Mouse (Mus musculus): ENCODE data around the gene Klf6. TPM values are rescaled to one million over a fixed set of nuclear protein-coding genes. Genes with fewer than 3 reads are reported as not detected.
A peak's percentile ranks its signal among the peaks of the same experiment; 100 is the strongest.

Klf6 gene
- 14.2 and 32.9 TPM in 2 replicates for polyA plus RNA-seq (2011; ENCODE audit: insufficient read depth, insufficient read length, low replicate concordance, missing spikeins)

DNA sequence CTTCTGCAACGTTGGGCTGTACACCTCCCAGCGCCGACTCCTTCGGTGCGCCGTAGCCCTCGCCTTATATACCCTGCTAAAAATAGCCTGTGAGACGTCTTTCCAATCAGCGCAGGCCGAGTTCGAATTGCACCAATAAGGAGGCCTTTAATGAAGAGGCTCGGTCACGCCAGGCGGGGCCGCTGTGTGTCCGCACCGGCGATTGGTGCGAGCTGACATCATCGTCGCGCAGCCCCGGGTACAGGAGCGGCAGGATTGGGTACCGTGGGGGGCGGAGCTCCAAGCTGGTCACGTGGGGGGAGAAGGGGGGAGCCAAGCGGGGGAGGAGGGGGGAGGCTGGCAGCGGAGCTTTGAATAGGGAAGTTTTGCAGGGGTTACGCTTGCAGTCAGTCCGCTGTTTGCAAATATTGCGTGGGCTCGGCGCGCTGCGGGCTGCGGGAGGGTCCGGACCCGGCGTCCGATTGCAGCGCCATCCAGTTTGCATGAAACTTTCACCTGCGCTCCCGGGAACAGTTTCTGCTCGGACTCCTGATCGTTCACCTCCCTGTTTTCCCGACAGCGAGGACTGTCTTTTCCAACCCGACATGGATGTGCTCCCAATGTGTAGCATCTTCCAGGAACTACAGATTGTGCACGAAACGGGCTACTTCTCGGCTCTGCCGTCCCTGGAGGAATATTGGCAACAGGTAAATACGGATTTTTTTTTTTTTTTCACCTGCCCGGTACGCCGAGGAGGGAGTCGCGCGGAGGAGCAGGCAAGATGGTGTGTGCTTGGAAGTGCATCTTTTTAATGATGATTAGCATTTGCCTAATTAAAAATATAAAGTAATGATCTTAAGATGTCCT lies at the start of gene Klf6:
Gene Klf6, plus strand, starts transcription at position 326 of the 846 bp plus-strand sequence.
- TF ChIP-seq CTCF (IDR thresholded peaks at IDR 0.05; ENCODE audit: control insufficient read depth, insufficient read depth, low read length) = no peak
- peak; percentile 100 for TF ChIP-seq POLR2A (IDR thresholded peaks at IDR 0.05; ENCODE audit: borderline replicate concordance, control insufficient read depth, low read depth, low read length)
- H3K4me3 ChIP-seq (replicated peaks; ENCODE audit: control insufficient read depth, low read depth, low read length) = peak within 1 kb of the TSS; percentile 92
- peaks cover 4% of the 10 kb centered on the region; the same call in 1 of the 2 replicates for H3K4me1 ChIP-seq (ENCODE audit: control insufficient read depth, insufficient read depth, low read length)
- H3K27ac ChIP-seq (ENCODE audit: control insufficient read depth, insufficient read depth, low read depth, low read length, poor library complexity) = peak within 1 kb of the TSS; percentile 99
- WGBS = under 1% methylated on average over 59 of the region's 60 CpGs

- TF ChIP-seq POLR2A (IDR thresholded peaks at IDR 0.05; ENCODE audit: borderline replicate concordance, control insufficient read depth, low read depth, low read length) (no peak), CTCF (IDR thresholded peaks at IDR 0.05; ENCODE audit: control insufficient read depth, insufficient read depth, low read length) (no peak)
- 87% methylated on average over 9 of the region's 9 CpGs for WGBS
- H3K4me1 ChIP-seq (ENCODE audit: control insufficient read depth, insufficient read depth, low read length) = no peaks in the 10 kb centered on the region; the same call in 1 of the 2 replicates
These were observed 47.8 kb upstream of the Klf6 start for GRCm38 (mm10) chr13:5813433-5813832.

GRCm38 (mm10) chr13:5817250-5817649 lies 44.0 kb upstream of the Klf6 start:
- Histone ChIP-seq H3K4me1 (ENCODE audit: control insufficient read depth, insufficient read depth, low read length) (no peaks in the 10 kb centered on the region; the same call in 1 of the 2 replicates), H3K4me3 (replicated peaks; ENCODE audit: control insufficient read depth, low read depth, low read length) (no peak overlapping the region), H3K27ac (ENCODE audit: control insufficient read depth, insufficient read depth, low read depth, low read length, poor library complexity) (no peak overlapping the region)
- TF ChIP-seq POLR2A (IDR thresholded peaks at IDR 0.05; ENCODE audit: borderline replicate concordance, control insufficient read depth, low read depth, low read length) (no peak), CTCF (IDR thresholded peaks at IDR 0.05; ENCODE audit: control insufficient read depth, insufficient read depth, low read length) (no peak)
- WGBS = 51% methylated on average over 3 of the region's 3 CpGs

More at GRCm38 (mm10) chr13:5813433-5813832, 47.8 kb upstream of the Klf6 start:
- Histone ChIP-seq H3K27ac (ENCODE audit: control insufficient read depth, insufficient read depth, low read depth, low read length, poor library complexity) (no peak overlapping the region), H3K4me3 (replicated peaks; ENCODE audit: control insufficient read depth, low read depth, low read length) (no peak overlapping the region)

GRCm38 (mm10) chr13:5819173-5819572 lies 42.1 kb upstream of the Klf6 start:
- Histone ChIP-seq H3K4me1 (ENCODE audit: control insufficient read depth, insufficient read depth, low read length) (no peaks in the 10 kb centered on the region; the same call in 1 of the 2 replicates), H3K27ac (ENCODE audit: control insufficient read depth, insufficient read depth, low read depth, low read length, poor library complexity) (no peak overlapping the region), H3K4me3 (replicated peaks; ENCODE audit: control insufficient read depth, low read depth, low read length) (no peak overlapping the region)
- TF ChIP-seq POLR2A (IDR thresholded peaks at IDR 0.05; ENCODE audit: borderline replicate concordance, control insufficient read depth, low read depth, low read length) (no peak), CTCF (IDR thresholded peaks at IDR 0.05; ENCODE audit: control insufficient read depth, insufficient read depth, low read length) (no peak)
- WGBS = 75% methylated on average over 3 of the region's 3 CpGs

- Histone ChIP-seq H3K4me1 (ENCODE audit: control insufficient read depth, insufficient read depth, low read length) (no peaks in the 10 kb centered on the region; the same call in 1 of the 2 replicates), H3K4me3 (replicated peaks; ENCODE audit: control insufficient read depth, low read depth, low read length) (no peak overlapping the region), H3K27ac (ENCODE audit: control insufficient read depth, insufficient read depth, low read depth, low read length, poor library complexity) (no peak overlapping the region)
- WGBS = 70% methylated on average over 11 of the region's 11 CpGs
- TF ChIP-seq POLR2A (IDR thresholded peaks at IDR 0.05; ENCODE audit: borderline replicate concordance, control insufficient read depth, low read depth, low read length) = no peak
- no peak for TF ChIP-seq CTCF (IDR thresholded peaks at IDR 0.05; ENCODE audit: control insufficient read depth, insufficient read depth, low read length)
These were observed 38.7 kb upstream of the Klf6 start for GRCm38 (mm10) chr13:5822586-5822985.

DNA sequence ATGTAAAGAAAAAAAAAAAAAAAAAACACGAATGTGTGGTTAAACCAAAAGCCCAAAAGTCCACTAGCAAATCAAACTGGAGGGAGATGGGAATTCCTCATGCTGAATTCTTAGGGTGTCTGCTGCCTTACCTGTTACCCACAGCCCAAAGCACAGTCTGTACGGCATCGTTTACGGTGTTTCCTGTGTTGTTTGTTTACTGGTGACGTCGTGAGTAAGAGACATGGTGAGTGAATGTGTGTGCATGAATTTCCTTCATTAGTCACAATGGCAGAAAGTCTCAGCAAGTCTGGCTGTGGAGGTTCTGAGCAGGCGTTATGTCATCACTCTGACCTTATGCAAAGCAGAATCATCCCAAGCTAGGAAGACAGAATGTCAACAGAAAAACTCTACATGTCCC lies 38.1 kb upstream of the Klf6 start:
- 72% methylated on average over 7 of the region's 7 CpGs for WGBS
- Histone ChIP-seq H3K4me1 (ENCODE audit: control insufficient read depth, insufficient read depth, low read length) (no peaks in the 10 kb centered on the region; the same call in 1 of the 2 replicates), H3K27ac (ENCODE audit: control insufficient read depth, insufficient read depth, low read depth, low read length, poor library complexity) (no peak overlapping the region), H3K4me3 (replicated peaks; ENCODE audit: control insufficient read depth, low read depth, low read length) (no peak overlapping the region)
- TF ChIP-seq POLR2A (IDR thresholded peaks at IDR 0.05; ENCODE audit: borderline replicate concordance, control insufficient read depth, low read depth, low read length) = no peak
- no peak for TF ChIP-seq CTCF (IDR thresholded peaks at IDR 0.05; ENCODE audit: control insufficient read depth, insufficient read depth, low read length)

DNA sequence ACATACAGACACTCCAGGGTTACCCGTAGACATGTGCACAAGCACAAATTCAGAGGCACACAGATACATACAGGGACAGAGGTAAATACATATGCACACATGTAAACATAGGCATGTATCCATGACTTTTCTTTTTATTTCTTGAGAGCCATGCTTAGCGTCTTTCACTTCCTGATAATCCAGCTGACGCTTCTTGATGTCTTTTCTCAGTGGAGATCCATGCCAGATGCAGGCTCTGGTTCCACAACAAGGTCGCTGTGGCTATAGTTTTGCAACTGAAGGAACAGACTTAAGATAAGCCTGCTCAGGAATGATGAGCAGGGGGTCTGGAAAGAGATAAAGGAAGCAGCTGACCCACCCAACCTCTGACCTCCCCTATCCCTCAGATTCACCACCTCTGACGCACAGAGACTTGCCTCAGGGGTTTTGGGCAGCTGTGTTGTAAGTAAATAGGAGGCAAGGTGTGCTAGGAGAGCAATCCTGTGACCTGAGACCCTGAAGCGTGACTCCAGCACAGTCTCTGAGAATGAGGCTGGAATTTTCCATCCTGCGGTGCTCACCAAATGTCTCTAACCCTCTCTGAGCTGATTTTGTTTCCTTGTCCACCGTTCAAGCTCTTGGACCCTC lies 37.0 kb upstream of the Klf6 start:
- H3K4me3 ChIP-seq (replicated peaks; ENCODE audit: control insufficient read depth, low read depth, low read length) = no peak overlapping the region
- 70% methylated on average over 8 of the region's 8 CpGs for WGBS
- no peaks in the 10 kb centered on the region for H3K4me1 ChIP-seq (ENCODE audit: control insufficient read depth, insufficient read depth, low read length)
- no peak for TF ChIP-seq CTCF (IDR thresholded peaks at IDR 0.05; ENCODE audit: control insufficient read depth, insufficient read depth, low read length)
- TF ChIP-seq POLR2A (IDR thresholded peaks at IDR 0.05; ENCODE audit: borderline replicate concordance, control insufficient read depth, low read depth, low read length) = no peak
- H3K27ac ChIP-seq (ENCODE audit: control insufficient read depth, insufficient read depth, low read depth, low read length, poor library complexity) = no peak overlapping the region

- TF ChIP-seq CTCF (IDR thresholded peaks at IDR 0.05; ENCODE audit: control insufficient read depth, insufficient read depth, low read length) (no peak), POLR2A (IDR thresholded peaks at IDR 0.05; ENCODE audit: borderline replicate concordance, control insufficient read depth, low read depth, low read length) (no peak)
- WGBS = 63% methylated on average over 9 of the region's 9 CpGs
- Histone ChIP-seq H3K4me1 (ENCODE audit: control insufficient read depth, insufficient read depth, low read length) (no peaks in the 10 kb centered on the region), H3K27ac (ENCODE audit: control insufficient read depth, insufficient read depth, low read depth, low read length, poor library complexity) (no peak overlapping the region), H3K4me3 (replicated peaks; ENCODE audit: control insufficient read depth, low read depth, low read length) (no peak overlapping the region)
These were observed 35.0 kb upstream of the Klf6 start for GRCm38 (mm10) chr13:5826170-5826827.

All from bone marrow, adult 2 months (tissue).